Mouse (Mus musculus): ENCODE measurements around the gene Cd63. TPM values are rescaled to one million over a fixed set of nuclear protein-coding genes. Genes with fewer than 3 reads are reported as not detected.

The Cd63 gene
- total and polyA plus RNA-seq, 3 experiments = not detected

DNA sequence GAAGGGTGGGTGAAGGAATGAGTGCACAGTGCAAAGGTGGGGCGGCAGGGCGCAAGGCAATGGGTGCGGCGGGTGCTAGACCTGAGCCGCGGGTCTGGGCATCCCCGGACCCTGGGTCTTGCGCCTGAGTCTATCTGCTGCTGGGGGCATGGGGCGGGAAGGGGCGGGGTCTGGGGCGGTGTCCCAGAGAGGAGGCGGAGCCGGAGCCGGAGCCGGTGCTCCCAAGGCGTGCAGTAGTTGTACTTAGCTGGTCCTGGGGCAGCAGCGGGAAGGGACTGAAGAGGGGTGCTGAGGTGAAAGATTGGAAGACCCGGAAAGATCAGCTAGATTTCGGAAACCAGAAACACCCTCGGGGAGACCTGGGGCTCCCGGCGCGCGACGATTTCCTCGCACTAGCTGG, 32.8 kb downstream of the Cd63 start, which contains the start of gene Itga7:
Itga7 (plus strand) TSS at position 245 of the 400 bp plus-strand sequence.
- Histone ChIP-seq H3K36me3 (replicated peaks in 1 of 2; ENCODE audit: control insufficient read depth in 1 of 2, insufficient read depth in 1 of 2, low read length in 1 of 2) (no peaks in the 10 kb centered on the region), H3K27ac (ENCODE audit: insufficient read depth, low read depth) (no peak within 1 kb of the TSS), H3K79me2 (replicated peaks; ENCODE audit: control insufficient read depth, extremely low read depth, insufficient read depth, poor library complexity, severe bottlenecking) (no peaks in the 10 kb centered on the region), H3K9me3 (replicated peaks; ENCODE audit: low read length) (no peaks in the 10 kb centered on the region), H3K9ac (ENCODE audit: insufficient read depth, low read depth) (no peak within 1 kb of the TSS), H3K27me3 (replicated peaks) (peaks cover 54% of the 10 kb centered on the region), H3K4me3 (replicated peaks in 1 of 3; ENCODE audit: low read depth in 2 of 3, low read length in 2 of 3, poor library complexity in 1 of 3) (no peak within 1 kb of the TSS), H3K4me1 (ENCODE audit: control insufficient read depth in 1 of 2, insufficient read depth in 2 of 2) (peaks cover 0 to 4% of the 10 kb centered on the region in 2 experiments; a peak in 2 of 4 replicates), H3K4me2 (ENCODE audit: insufficient read depth, low read depth, poor library complexity, severe bottlenecking) (peak within 1 kb of the TSS; percentile 57)
- dilution Hi-C loops (cut with MboI; ENCODE audit: extremely low pct_ligation_motif_present, extremely low pct_unique_long_range_greater_than_20kb, low sequenced_read_pairs) = no loop called here
- in situ Hi-C loops (cut with MboI; ENCODE audit: low pct_ligation_motif_present, low pct_unique_long_range_greater_than_20kb, low sequenced_read_pairs) = no loop called here
- no peak for TF ChIP-seq ZKSCAN1 (IDR thresholded peaks at IDR 0.05; ENCODE audit: borderline replicate concordance, low read depth, low read length)
- no peak for DNase-seq (ENCODE audit: extremely low read depth)

DNA sequence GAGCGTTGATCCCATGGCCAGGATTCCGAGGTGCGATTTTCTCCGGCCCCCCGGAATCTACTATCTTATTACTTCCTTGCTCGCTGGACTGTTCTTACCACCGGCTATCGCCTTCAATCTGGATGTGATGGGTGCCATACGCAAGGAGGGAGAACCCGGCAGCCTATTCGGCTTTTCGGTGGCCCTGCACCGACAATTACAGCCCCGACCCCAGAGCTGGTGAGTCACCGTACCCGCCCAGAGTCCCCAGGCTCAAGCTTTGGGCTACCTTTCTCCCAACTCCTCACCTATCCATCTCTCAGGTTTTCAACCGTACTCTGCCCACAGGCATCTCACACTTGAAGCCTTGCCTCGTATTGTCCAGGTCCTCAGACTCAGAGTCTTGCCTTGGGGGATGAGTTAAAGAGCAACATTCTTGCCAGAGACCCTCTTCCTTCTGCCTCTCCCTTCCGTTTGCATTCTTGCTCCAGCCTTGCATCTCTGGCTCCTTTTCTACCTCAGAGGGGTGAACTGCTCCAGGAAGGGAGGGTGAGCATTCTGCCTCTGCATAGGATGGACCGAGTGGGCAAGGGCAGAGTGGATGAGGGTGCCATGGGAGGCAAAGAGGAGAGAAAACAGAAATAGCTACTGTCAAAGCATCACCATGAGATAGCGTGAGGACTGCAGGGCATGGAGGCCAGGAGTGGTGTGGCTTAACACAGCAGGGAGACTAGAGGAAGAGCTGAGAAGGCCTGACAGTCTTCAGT, 33.4 kb downstream of the Cd63 start:
- TF ChIP-seq ZNF384 (IDR thresholded peaks at IDR 0.05; ENCODE audit: low read depth, low read length) = no peak
- TF ChIP-seq USF1 (IDR thresholded peaks at IDR 0.05; ENCODE audit: low read depth, low read length) = no peak
- no peak for TF ChIP-seq PAX5 (IDR thresholded peaks at IDR 0.05; ENCODE audit: low read length)
- no peak for TF ChIP-seq ZMIZ1 (IDR thresholded peaks at IDR 0.05; ENCODE audit: low read depth, low read length)
- no peak for TF ChIP-seq JUN (IDR thresholded peaks at IDR 0.05; ENCODE audit: insufficient read depth, low read depth, low read length)
- Histone ChIP-seq H3K79me2 (replicated peaks; ENCODE audit: control insufficient read depth, extremely low read depth, insufficient read depth, poor library complexity, severe bottlenecking) (no peaks in the 10 kb centered on the region), H3K36me3 (replicated peaks in 1 of 2; ENCODE audit: control insufficient read depth in 1 of 2, insufficient read depth in 1 of 2, low read length in 1 of 2) (no peaks in the 10 kb centered on the region), H3K4me1 (ENCODE audit: control insufficient read depth in 1 of 2, insufficient read depth in 2 of 2) (peaks cover 0 to 4% of the 10 kb centered on the region in 2 experiments; a peak in 2 of 4 replicates), H3K9ac (ENCODE audit: insufficient read depth, low read depth) (no peak overlapping the region), H3K27ac (ENCODE audit: insufficient read depth, low read depth) (no peak overlapping the region), H3K4me3 (replicated peaks in 1 of 3; ENCODE audit: low read depth in 2 of 3, low read length in 2 of 3, poor library complexity in 1 of 3) (no peak overlapping the region), H3K9me3 (replicated peaks; ENCODE audit: low read length) (no peaks in the 10 kb centered on the region), H3K27me3 (replicated peaks) (peaks cover 51% of the 10 kb centered on the region), H3K4me2 (ENCODE audit: insufficient read depth, low read depth, poor library complexity, severe bottlenecking) (peak overlapping the region; percentile 57)
- DNase-seq (ENCODE audit: extremely low read depth) = no peak
- in situ Hi-C loops (cut with MboI; ENCODE audit: low pct_ligation_motif_present, low pct_unique_long_range_greater_than_20kb, low sequenced_read_pairs) = no loop called here
- dilution Hi-C loops (cut with MboI; ENCODE audit: extremely low pct_ligation_motif_present, extremely low pct_unique_long_range_greater_than_20kb, low sequenced_read_pairs) = no loop called here

- dilution Hi-C loops (cut with MboI; ENCODE audit: extremely low pct_ligation_motif_present, extremely low pct_unique_long_range_greater_than_20kb, low sequenced_read_pairs) = no loop called here
- Histone ChIP-seq H3K4me1 (ENCODE audit: control insufficient read depth in 1 of 2, insufficient read depth in 2 of 2) (peaks cover 0 to 4% of the 10 kb centered on the region in 2 experiments; a peak in 2 of 4 replicates), H3K27me3 (replicated peaks) (peaks cover 44% of the 10 kb centered on the region), H3K79me2 (replicated peaks; ENCODE audit: control insufficient read depth, extremely low read depth, insufficient read depth, poor library complexity, severe bottlenecking) (no peaks in the 10 kb centered on the region), H3K9ac (ENCODE audit: insufficient read depth, low read depth) (no peak overlapping the region), H3K27ac (ENCODE audit: insufficient read depth, low read depth) (no peak overlapping the region), H3K4me2 (ENCODE audit: insufficient read depth, low read depth, poor library complexity, severe bottlenecking) (no peak overlapping the region), H3K9me3 (replicated peaks; ENCODE audit: low read length) (no peaks in the 10 kb centered on the region), H3K4me3 (replicated peaks in 1 of 3; ENCODE audit: low read depth in 2 of 3, low read length in 2 of 3, poor library complexity in 1 of 3) (no peak overlapping the region), H3K36me3 (replicated peaks in 1 of 2; ENCODE audit: control insufficient read depth in 1 of 2, insufficient read depth in 1 of 2, low read length in 1 of 2) (no peaks in the 10 kb centered on the region)
- TF ChIP-seq ZC3H11A (IDR thresholded peaks at IDR 0.05; ENCODE audit: low read depth, low read length) (no peak), ZMIZ1 (IDR thresholded peaks at IDR 0.05; ENCODE audit: low read depth, low read length) (no peak), MEF2A (IDR thresholded peaks at IDR 0.05; ENCODE audit: borderline replicate concordance, low read depth, low read length) (no peak), CTCF (conservative IDR thresholded peaks at IDR 0.05 in 1 of 2, IDR thresholded peaks at IDR 0.05 in 1 of 2; ENCODE audit: low read depth in 2 of 2, low read length in 2 of 2) (peak in 1 of 2 experiments; percentile 33; a peak in 1 of 4 replicates), CHD1 (IDR thresholded peaks at IDR 0.05; ENCODE audit: low read depth, low read length) (no peak), SMC3 (IDR thresholded peaks at IDR 0.05; ENCODE audit: low read depth, low read length) (peak; percentile 15)
- in situ Hi-C loops (cut with MboI; ENCODE audit: low pct_ligation_motif_present, low pct_unique_long_range_greater_than_20kb, low sequenced_read_pairs) = no loop called here
- DNase-seq (ENCODE audit: extremely low read depth) = no peak
These were observed 34.4 kb downstream of the Cd63 start for GRCm38 (mm10) chr10:128934997-128935787.
